Comparison of ENCODE assay signal across 22 mouse cellular contexts in genomic region chr3:65841175-65841574, GRCm38 (mm10).
"Had no signal": no experiment of that assay in that cellular context is flagged by ENCODE, and none has a peak within 500 bp of the region (broad histone marks: within the 10 kb centered on the region; RNA-seq: fewer than 3 reads in every experiment).

No protein-coding gene starts in this region.

- H3K4me3 ChIP-seq: lung, embryonic 15.5 days; megakaryocyte, embryonic 14.5 days; myocyte; neural tube, embryonic 13.5 days; neural tube, embryonic 15.5 days had no signal

- H3K9ac ChIP-seq: liver, postnatal 0 days; lung, embryonic 15.5 days; neural tube, embryonic 13.5 days; neural tube, embryonic 15.5 days had no signal

- H3K36me3 ChIP-seq: lung, embryonic 15.5 days; neural tube, embryonic 13.5 days; neural tube, embryonic 15.5 days had no signal

- H3K27me3 ChIP-seq: lung, embryonic 15.5 days; neural tube, embryonic 13.5 days; neural tube, embryonic 15.5 days had no signal

- H3K4me2 ChIP-seq: lung, embryonic 15.5 days; midbrain, embryonic 11.5 days; neural tube, embryonic 13.5 days; neural tube, embryonic 15.5 days had no signal

- ATAC-seq: liver, postnatal 0 days; lung, postnatal 0 days; midbrain, embryonic 16.5 days had no signal

- H3K9me3 ChIP-seq: lung, embryonic 15.5 days; megakaryocyte, embryonic 14.5 days; neural tube, embryonic 13.5 days; neural tube, embryonic 15.5 days had no signal

- DNase-seq: liver, postnatal 0 days; lung, adult 2 months; lung, postnatal 14 days; lung, postnatal 36 days; midbrain, embryonic 14.5 days; retina, postnatal 1 day; right cerebral cortex, adult 18-20 months; right cerebral cortex, postnatal 25 days; right cerebral cortex, postnatal 4 days; spleen, adult 18-20 months; thymus, adult 18-20 months; thymus, postnatal 14 days; thymus, postnatal 36 days had no signal

- H3K27ac ChIP-seq: lung, embryonic 15.5 days; macrophage; neural tube, embryonic 13.5 days; neural tube, embryonic 15.5 days had no signal
